Mouse (Mus musculus) embryo, embryonic 9.5 days (tissue): ENCODE measurements at regions not wholly inside any gene's neighbourhood (a gene's known extent, or its start where the extent isn't known, plus 50 kb on each side); places are given as distances from the start of the nearest gene placed in this dataset.
A peak's percentile ranks its signal among the peaks of the same experiment; 100 is the strongest.

Experiments
- DNase-seq: peaks from one replicate; pipeline ENCODE4 v3.0.0-alpha.2; 2017; ENCODE audit errors: extremely low spot score

DNA sequence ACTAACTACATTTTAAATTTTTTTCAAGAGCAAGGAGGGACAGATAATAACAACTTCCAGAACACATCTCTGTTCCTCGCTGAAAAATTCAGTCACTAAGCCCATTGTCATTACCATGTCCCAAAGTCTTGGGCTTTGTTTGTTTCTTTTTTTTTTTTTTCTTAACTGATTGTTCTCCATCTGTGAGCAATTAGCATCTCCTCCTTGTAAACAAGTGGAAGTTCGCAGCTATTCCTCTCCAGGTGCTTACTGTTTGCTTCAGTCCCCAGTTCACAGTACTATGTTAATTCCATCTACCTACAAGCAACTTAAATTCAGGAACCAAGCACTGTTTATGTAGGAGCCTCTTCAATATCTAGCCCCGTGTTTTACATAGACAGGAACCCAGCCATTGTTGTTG lies 225.5 kb upstream of the Gm6657 start:
- DNase-seq = no peak

DNA sequence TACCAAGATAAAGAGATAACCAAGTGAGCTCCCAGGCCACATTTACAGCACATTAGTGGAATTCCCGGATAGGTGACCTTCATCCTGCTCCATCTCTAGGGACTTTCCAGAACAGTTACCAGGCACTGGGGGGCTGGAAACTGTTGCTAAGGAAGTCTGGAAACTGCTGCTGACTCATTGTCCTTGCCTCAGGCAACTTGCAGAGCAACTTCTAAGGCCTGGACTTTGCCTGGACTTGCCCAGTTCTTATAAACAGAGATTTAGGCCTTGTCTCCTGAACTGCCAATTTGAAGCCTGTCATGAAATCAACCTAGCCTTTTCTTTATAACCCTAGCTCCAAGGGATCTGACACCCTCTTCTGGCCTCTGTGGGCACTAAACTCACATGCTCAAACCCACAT lies 224.0 kb upstream of the Gm6657 start:
- no peak for DNase-seq

DNA sequence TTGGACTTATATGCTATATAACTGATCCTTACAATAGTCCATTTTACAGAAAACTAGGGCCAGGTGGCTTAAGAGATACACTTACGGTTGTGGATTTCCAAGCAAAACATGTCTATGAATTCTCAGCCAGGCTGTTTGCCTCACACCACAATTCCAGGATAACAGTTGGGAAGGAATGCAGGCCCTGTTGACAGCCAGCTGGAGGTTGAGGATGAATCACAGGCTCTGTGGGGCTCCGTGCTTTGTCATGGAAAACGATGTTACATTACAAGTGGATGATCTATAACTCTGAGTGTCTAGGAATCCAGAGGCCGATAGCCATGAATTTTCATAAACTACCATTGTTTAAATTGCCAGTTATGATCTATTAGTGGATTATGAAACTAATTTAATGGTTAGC lies 221.9 kb upstream of the Gm6657 start:
- DNase-seq = no peak

DNA sequence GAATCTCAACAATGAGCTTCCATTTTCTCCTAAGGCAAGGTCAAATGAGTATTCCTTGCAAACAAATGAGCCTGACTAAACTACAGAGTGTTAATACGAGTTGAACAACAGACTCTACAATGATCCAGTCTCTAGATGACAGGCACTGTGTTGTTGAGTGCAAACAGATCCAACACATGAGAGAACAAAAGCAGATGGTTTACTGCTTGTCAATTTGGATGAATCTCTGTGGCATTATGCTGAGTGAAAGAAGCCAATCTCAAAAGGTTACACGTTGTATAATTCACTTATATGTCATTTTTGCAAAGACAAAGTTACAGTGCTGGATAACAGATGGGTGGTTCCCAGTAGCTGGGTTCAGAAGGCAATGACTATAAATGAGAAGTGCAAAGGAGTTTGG lies 217.1 kb upstream of the Gm6657 start:
- no peak for DNase-seq

DNA sequence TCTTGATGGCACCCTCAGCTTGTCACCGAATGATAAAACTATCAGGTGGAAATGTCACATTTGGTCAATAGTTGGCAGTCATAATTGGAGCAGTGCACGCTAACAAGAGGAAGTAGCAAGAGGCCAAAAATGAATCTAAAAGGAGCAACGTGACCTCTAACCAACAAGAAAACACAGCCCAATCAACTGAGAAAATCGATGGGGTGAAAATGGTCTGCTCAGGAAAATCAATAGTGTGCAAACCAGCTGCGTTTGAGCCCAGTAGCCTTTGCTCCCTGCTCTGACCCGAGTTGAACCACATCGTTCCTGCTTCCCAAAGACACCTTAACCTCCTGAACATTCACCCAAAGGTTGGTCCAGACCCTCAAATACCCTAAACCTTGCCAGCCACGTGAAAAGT lies 207.3 kb upstream of the Gm6657 start:
- no peak for DNase-seq

DNA sequence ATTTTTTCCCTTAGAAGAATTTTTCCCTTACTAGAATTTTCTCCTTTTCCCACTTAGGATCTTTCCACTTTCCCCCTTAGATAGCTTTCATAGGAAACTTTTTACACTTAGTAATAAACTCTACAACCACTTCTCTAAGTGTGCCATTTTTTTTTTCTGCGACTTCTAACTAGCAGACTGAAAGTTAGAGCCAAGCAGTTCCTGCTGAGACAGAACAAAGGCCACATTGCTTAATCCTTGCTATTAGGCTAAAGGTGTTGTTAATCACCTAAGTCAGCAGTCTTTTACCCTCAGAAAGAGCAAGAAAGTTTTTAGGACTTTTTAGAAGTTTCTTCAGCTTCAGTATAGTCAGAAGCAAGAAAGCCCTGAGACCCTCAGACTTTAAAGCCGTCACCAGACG lies 204.3 kb upstream of the Gm6657 start:
- no peak for DNase-seq

DNA sequence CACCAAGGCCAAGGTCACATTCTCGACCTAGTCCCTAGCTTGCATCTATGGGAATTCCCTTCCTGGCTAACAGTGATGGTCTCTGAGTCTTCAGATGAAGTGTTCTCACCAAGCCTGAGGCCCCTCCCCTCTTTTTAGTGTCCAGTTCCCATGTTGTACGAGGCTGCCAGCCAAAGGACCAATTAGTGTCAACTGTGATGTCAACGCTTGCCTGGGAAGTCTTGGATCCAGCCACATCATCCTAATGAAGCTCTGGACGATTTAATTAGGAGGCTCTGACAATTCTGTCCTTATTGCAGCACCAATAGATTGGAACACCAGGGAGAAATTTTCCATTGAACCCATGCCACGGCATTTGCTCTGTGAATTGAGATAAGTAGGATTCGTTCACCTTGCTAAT lies 202.4 kb upstream of the Gm6657 start:
- DNase-seq = no peak

DNA sequence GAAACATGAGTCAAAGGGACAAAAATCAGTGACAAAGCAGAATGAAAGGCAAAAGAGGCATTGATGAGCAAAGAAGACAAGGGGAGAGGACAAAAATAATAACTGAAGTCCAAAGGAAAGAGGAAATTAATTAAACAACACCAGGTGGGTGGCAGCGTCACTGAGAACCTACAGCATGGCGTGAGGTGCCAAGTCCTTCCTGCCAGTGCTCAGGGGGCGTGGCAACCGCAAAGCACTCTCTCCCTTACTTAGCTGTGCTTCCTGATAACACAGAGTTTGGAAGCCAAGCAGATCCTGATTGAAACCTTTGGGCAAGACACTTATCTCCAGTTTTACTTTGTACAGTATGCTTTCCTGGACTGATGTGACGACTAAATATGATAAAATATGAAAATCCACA lies 199.9 kb upstream of the Gm6657 start:
- DNase-seq = no peak

DNA sequence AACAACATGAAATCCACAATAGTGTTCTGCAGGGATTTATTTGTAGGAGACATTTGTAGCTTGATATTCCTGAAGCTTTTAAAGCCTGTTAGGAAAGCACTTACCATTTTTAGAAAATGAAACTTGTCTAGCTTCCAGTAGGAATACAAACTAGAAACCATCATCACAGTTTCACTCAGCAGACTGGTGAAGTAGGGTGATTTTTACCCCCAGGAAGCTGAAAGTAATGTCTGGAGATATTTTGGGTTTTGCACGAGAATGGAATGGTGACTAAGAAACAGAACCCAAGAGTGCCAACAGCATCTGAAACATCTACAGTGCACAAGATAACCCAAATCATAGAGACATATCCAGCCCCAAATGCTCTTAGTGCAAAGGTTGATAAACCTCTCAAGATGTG lies 196.1 kb upstream of the Gm6657 start:
- no peak for DNase-seq

DNA sequence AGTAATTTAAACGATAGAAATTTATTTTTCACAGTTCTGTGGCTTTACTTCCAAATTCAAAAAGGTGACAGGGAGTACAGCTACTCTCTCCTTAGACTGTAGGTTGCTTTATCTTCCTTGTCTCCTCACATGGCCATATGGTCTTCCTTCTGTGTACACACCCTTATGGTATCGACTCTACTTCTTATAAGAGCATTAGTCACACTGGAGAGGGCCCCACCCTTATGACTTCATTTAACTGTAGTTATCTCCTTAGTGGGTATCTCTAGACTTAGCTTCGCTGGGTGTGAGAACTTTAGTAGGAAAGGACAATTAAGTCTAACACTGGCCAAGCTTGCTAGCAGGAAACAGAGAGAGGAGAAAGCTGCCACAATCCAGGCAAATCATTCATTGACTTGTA lies 193.6 kb upstream of the Gm6657 start:
- no peak for DNase-seq

DNA sequence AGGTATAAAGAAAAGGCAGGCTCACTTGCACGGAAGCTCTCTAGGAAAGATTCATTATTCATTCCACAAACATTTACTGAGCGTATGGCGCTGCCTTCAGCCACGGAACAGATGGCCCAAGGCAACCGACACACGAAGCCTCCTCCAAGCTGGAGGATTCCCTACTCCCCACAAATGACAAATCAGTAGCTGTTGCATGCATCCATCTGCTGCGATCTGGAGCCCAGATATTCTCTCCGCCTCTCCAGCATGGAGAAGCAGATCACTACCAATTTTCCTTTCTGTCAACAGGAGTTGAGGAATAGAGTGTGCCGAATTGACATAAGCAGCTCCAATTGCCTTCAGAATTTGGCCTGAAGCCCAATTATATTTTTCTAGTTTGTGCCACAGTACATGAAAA lies 192.2 kb upstream of the Gm6657 start:
- DNase-seq = no peak

DNA sequence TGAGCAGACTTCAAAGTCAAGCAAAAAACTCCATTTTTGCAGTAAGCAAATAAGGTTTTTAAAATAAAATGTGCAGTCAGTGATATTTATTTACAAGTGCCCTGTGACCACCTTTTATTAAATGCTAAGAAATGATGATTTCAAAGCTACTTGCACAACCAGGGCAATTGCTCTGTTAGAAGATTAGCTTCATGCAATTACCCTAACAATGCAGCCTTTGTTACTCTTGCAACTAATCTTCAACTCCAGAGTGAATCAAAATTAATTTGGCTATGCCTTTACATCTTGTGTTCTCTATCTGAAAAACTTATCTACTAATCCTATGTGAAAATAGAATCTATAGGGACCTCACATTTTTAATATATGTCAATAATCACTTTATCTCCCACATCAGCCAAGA lies 160.3 kb upstream of the Gm6657 start:
- DNase-seq = no peak

DNA sequence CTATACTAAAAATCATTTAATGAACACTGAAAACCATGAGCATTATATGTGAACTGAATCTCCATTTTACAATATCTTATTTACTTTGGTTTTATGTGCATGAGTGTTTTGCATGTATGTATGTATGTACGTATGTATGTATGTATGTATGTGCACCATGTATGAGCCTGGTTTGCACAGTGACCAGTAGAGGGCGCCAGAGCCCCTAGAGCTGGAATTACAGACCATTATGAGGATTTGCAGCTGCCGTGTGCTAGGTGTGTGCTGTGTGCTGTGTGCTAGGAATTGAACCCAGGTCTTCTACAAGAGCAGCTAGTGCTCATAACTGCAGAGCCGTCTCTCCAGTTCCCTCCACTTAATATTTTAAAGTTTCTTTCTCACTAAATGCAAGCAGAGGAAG lies 147.5 kb upstream of the Gm6657 start:
- no peak for DNase-seq

DNA sequence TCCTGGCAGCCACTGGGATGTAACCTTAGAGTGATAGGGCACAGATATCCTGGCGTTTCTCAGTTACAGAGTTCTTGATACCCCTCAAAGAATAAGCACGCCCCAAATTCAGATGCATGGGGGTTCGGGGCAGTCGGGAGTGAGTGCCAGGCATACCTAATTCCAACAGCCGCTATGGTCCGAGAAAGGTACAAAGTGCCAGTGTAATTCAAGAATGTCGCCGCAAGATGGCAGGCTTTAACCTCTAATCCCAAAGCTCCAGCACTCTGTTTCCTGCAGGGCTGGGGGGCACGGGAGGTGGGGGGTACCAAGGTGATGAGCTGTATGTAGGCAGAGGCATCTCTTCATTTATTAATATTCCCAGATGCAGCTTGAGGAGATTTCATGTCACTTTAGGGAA lies 138.1 kb upstream of the Gm6657 start:
- peak; percentile 57 for DNase-seq

DNA sequence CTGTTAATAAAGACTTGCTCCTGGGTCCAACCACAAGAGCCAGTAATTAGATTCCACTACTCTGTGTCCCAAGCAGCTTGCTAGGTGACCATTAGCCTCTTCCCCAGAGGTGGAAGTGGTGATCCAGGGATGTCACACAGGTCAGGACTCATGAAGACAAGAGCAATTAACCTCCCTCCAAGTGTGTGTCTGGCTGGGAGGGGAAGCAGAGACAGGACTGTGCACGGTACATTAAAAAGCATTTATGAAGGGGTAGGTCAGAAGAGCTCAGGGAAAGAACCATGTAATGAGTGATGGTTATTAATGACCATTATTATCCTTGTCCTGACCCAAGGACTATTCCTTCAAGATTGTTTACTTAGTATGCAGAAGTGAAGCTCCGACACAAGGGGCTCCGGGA lies 136.9 kb upstream of the Gm6657 start:
- DNase-seq = no peak

DNA sequence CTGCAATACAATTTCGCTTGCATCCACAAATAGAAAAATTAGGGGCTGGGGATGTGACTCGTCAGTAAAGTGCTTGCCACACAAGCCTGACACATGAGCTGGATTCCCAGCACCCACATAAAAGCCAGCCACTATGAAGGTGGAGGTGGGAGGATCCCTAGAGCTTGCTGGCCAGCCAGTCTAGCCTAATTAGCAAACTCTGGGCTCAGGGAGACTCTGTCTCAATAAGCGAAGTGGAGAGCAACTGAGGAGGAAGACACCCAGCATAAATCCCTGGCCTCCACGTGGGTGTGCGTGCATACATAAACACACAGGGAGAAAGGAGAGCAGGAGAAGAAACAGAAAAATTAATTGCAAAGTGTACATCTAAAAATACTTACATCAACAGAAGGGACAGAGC lies 134.1 kb upstream of the Gm6657 start:
- no peak for DNase-seq

DNA sequence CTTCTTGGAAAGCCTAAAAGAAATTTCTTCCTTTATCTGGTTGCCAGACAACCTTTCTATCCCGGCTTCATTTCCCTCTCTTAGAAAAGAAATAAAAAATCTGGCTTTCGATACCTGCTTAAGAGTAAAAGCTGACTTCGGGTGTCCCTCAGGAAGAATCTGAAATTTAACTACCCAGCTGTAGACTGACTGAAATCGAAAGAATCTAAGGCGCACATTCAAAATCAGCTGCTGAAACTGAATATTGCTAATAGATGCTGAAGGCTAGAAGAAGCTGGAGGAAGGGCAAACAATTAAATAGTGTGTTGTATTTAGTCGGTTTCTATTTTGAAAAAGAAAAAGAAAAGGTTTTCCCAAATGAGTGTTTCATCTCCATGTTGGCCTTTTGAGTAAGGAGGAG lies 128.0 kb upstream of the Gm6657 start:
- DNase-seq = no peak

DNA sequence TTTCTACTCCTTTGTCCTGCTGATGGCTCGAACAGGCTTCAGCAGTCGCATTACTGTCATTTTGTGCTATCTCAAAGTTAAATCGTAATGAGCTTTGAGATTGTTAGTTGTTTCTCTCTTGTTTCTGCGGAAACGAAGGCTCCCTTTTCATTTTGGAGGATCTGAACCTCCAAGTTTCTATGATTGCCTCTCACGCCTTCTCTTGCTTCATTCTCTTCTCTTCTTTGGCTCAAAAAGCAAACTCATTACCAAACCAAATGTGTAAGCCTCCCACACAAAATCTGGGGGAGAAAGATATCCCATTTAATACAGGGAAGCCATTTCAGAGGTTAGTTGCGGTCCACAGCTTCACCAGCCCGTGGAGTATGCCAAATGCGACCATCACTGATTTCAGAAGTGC lies 121.1 kb upstream of the Gm6657 start:
- DNase-seq = no peak

DNA sequence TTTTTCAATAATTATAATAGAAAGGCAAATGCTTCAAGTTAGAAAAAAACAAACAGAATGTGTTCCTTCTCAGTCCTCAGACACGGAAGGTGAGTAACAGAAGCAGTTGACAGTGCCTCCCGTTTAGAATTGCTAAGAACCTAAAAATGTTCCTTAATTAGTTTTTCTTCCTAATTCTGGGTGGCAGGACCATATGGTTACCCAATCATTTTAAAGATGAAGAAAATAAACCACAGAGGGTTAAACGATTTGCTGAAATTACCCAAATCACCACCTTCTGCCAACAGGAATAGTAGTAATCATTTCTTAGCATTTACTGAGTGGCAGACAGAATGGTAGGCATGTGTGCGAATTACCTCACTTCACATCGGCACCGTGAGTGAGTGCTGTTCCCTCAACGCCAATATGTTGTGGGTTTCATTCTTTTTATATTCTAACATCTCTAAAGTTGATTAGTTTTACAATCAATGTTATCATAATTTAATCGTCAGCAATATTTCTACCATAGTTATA lies 119.7 kb upstream of the Gm6657 start:
- no peak for DNase-seq

DNA sequence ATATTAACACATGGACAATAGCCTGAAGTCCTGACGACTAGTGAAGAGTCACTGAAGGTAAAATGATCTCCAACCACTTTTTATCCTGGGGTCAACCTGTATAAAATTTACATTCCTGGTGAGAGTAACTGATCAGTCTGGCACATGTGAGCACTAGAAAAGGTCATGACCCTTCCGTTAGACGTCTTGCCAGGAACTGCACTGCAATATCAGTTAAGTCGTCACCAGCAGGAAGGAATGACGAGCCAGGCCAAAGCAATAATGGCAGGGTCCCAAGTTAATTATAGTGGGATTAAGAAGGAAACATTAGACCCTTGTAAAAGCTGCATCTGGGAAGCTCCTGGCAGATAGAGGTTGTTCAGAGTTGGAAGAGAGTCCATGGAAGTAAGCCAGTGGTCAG lies 116.8 kb upstream of the Gm6657 start:
- DNase-seq = no peak

DNA sequence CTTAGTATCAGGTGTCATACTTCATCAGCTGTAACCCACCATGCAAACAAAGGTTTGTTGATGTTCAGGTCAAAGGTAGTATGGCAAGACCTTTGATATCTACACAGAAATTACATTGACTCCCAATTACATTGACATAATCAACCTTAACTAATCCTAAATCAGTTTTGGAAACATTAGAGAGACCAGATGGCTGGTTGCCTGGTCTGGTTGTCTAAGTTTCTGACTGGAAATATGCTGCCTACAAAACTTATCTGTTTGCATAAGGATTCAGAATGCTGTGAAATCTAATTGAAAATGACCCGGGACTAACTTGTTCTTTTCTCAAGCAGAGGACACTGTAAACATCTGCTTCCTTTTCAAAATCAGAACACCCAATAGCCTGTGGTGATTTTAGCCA lies 111.9 kb upstream of the Gm6657 start:
- no peak for DNase-seq

DNA sequence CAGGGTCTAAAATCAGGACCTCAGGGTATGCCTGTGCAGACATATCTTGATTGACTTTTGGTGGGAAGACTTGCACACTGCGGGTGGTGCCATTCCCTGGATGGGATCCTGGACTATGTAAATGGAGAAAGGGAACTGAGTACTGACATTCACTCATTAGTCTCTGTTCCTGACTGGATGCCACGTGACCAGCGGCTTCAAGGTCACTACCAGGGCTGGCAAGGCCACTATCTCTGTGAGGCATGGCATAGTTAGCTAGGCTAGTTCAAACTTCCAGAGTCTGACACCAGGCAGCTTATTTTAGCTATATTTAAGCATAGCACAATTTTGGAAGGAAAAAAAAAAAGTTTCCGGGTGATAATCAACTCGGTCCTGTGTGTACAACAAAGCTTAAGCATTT lies 108.0 kb upstream of the Gm6657 start:
- DNase-seq = no peak

DNA sequence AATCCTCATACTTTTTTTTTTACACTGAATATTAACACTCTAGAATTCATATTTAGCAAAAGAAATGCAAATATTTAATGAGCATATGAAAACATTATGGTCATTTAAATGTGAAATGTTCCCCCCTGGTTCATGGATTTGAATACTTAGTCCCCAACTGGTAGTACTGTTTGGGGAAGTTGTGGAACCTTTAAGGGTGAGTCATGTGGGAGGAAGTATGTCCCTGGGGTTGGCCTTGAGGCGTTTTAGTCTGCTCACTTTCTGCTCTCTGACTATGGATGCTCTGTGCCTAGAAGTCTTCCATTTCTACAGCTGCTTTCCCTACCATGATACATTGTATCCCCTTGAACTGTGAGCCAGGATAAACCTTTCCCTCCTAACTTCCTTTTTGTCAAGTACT lies 106.1 kb upstream of the Gm6657 start:
- no peak for DNase-seq

DNA sequence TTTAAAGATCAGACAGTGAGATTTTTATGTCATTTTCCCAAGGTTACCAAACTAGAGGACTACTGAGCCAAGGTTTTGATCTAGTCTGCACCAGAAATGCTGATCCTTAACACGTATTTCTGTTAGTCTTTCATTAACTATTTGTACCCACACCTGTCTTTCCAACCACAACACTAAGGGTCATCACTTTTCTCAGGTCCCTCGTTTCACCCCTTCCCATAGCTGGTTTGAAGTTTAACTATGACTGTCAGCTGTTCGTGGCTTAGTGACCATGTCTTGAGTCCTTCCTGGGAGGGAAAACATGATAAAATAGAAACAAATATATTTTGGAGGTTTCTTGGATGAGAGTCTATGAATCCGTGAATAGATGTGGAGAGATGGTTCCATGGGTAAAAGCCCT lies 99.6 kb upstream of the Gm6657 start:
- no peak for DNase-seq

DNA sequence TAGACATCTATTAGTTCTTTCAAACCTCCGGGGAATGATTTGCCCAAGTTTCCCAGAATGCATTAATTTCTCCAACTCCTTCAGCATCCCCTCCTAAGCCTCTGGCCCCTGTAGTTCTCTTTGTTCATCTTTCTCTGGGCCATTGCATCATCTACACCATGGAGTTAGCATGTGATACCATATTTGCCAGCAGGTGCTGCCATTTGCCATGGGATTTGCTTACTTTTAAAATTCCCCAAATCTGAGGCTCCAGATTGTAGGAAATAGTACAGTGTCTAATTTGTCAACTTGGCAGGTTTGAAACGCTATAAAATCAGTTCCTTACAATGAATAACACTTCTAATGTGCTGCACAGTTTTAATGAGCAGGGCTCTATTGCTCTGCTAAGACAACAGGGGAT lies 98.7 kb upstream of the Gm6657 start:
- no peak for DNase-seq
